Mouse (Mus musculus): Measurements from ENCODE around the gene Trim56.
"Not testable (repeated sequence)": the region's sequence is repeated elsewhere in the genome, so short reads cannot be mapped to it uniquely, and the experiment has no call there.

Gene Trim56

GRCm38 (mm10) chr5:137115866-137116847, at the start of gene Trim56:
Gene Trim56, minus strand, starts transcription at chr5:137116209.
- DNase-seq (ENCODE audit: low spot score): peak; percentile 74

- DNase-seq (ENCODE audit: low spot score): no peak
Measured at GRCm38 (mm10) chr5:137161853-137162252, 45.8 kb upstream of the Trim56 start.

GRCm38 (mm10) chr5:137159461-137159860, 43.5 kb upstream of the Trim56 start:
- peak; percentile 10 for DNase-seq (ENCODE audit: low spot score)

GRCm38 (mm10) chr5:137153289-137153688, 37.3 kb upstream of the Trim56 start:
- DNase-seq (ENCODE audit: low spot score): no peak

DNA sequence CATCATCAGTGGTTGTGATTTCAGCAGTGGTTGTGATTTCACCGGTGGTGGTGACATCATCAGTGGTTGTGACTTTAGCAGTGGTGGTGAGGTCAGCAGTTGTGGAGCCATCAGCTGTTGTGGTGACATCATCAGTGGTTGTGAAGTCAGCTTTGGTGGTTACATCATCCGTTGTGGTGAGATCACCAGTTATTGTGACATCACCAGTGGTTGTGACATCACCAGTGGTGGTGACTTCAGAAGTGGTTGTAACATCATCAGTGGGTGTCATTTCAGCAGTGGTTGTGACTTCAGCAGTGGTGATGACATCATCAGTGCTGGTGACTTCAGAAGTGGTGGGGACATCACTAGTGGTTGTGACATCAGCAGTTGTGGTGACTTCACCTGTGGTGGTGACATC, 36.6 kb upstream of the Trim56 start:
- DNase-seq (ENCODE audit: low spot score): no peak

DNA sequence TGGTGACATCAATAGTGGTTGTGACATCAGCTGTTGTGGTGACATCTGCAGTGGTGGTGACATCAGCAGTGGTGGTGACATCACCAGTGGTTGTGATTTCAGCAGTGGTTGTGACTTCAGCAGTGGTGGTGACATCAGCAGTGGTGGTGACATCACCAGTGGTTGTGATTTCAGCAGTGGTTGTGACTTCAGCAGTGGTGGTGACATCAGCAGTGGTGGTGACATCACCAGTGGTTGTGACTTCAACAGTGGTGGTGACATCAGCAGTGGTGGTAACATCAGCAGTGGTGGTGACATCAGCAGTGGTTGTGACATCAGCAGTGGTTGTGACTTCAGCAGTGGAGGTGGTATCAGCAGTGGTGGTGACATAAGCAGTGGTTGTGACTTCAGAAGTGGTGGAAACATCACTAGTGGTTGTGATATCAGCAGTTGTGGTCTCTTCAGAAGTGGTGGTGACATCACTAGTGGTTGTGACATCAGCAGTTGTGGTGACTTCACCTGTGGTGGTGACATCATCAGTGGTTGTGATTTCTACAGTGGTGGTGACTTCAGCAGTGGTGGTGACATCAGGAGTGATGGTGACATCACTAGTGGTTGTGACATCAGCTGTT, 33.4 kb upstream of the Trim56 start, which contains the start of gene Muc3:
Gene Muc3, minus strand, starts transcription at position 51 of the 611 bp plus-strand sequence.
- not testable (repeated sequence) for DNase-seq (ENCODE audit: low spot score)

GRCm38 (mm10) chr5:137140836-137141235, 24.8 kb upstream of the Trim56 start:
- DNase-seq (ENCODE audit: low spot score): no peak

DNA sequence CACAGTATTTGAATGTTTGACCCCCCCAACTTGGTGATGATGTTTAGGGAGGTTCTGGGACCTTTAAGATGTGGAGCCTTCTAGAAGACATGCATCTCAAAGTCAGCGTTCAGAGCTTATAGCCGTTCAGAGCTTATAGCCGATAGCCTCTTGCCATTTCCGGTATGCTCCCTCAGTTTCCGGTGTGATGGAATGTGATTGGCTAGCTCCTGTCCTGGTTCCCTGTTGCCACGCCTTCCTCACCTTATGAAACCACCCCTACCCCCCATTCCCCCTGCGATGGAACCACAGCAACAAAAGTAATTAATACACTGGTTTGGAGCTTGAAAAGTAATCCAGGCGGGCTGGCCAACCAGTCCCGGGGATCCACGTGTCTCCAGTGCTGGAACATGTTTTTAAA, 23.0 kb upstream of the Trim56 start:
- no peak for DNase-seq (ENCODE audit: low spot score)

- peak; percentile 36 for DNase-seq (ENCODE audit: low spot score)
Measured at GRCm38 (mm10) chr5:137134959-137135358, 18.9 kb upstream of the Trim56 start.

DNA sequence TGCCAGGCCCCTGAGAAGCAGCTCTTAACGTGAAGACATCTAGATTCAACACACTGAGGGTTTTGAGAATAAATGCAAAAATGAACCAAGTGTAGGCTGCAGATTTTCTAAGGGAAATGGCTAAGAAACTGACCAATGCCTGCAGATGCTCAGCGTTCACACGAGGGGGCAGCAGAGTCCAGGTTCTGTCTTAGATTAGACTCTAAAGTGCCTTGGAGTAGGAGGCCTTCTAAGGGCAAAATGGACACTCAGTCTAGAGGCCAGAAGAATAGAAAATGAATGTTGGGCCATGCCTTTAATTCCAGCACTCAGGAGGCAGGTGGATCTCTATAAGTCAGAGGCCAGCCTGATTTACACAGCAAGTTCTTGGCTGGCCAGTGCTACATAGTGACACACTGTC, 15.5 kb upstream of the Trim56 start:
- peak; percentile 50 for DNase-seq (ENCODE audit: low spot score)

DNA sequence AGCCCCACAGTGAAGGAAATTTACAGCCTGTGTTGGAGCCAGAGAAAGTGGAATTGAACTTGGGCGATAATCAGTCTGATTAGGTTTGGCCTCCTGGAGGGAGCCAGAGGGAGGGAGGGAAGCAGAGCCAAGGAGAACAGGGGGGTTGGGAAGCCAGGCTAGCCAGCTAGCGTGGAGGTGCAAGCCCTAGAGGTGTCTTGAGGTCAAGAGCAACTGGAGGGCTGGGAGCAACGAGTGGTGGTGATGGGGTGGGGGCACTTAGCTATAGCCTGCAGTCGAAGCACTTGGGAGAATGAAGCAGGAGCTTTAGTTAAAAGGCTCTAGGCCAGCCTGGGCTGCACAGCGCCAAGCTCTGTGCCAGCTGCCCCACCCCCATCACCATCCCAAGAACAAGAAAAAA, 13.3 kb upstream of the Trim56 start:
- no peak for DNase-seq (ENCODE audit: low spot score)

GRCm38 (mm10) chr5:137123516-137123915, 7.5 kb upstream of the Trim56 start:
- no peak for DNase-seq (ENCODE audit: low spot score)

- peak; percentile 62 for DNase-seq (ENCODE audit: low spot score)
Measured at GRCm38 (mm10) chr5:137122686-137123193, 6.7 kb upstream of the Trim56 start.

DNA sequence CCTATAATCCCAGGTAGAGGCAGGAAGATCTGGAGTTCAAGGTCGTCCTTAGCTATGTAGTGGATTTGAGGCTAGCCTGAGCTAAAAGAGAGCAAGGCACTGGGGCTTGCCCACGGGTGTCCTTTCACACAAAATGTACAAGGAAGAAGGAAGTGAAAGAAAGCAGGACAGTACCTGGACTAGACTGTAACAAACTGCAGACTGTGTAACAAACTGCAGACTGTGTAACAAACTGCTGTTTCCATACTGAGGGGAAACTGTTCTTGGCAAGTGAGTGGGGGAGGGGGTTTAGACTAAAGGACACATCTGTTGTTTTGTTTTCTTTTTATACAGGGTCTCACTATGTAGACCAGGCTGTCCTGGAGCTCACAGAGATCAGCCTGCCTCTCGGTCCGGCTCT, 5.3 kb upstream of the Trim56 start:
- DNase-seq (ENCODE audit: low spot score): no peak

DNA sequence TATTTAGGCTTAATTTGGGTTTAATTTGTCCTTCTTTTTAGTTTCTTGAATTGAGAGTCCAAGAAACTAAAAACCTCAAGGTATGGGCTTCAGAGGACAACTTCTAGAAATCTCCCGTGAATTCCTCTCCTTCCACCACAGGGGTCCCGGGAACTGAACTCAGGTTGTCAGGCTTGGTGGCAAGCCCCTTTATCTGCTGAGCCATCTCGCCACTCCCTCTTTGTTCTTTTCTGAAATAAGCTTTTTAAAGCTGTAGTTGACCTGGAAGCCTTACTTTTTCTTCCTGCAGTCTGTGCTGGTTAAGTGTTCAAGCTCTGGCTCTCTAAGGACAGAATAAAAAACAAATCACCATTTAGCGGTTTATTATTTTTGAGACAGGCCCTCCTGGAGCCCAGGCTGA, 2.9 kb upstream of the Trim56 start:
- no peak for DNase-seq (ENCODE audit: low spot score)

DNA sequence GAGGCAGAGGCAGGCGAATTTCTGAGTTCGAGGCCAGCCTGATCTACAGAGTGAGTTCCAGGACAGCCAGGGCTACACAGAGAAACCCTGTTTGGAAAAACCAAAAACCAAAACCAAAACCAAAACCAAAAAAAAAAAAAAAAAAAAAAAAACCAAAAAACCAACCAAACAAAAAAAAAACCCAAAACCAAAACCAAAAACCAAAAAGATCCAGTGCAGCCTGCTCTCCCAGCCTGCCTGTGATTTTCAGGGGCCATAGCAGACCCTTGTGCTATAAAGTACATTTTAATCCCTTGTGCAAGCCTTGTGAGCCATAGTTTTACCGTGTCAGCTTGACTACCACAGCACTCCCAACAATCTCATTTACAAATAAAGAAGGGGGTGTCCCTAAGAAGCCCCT, 2.0 kb upstream of the Trim56 start:
- not testable (repeated sequence) for DNase-seq (ENCODE audit: low spot score)

GRCm38 (mm10) chr5:137116987-137117386, 978 bp upstream of the Trim56 start:
- DNase-seq (ENCODE audit: low spot score): no peak

- no peak for DNase-seq (ENCODE audit: low spot score)
Measured at GRCm38 (mm10) chr5:137114891-137115561, 983 bp downstream of the Trim56 start.

GRCm38 (mm10) chr5:137111542-137112408, 4.2 kb downstream of the Trim56 start:
- no peak for DNase-seq (ENCODE audit: low spot score)

GRCm38 (mm10) chr5:137110863-137111262, 5.1 kb downstream of the Trim56 start:
- DNase-seq (ENCODE audit: low spot score): no peak

DNA sequence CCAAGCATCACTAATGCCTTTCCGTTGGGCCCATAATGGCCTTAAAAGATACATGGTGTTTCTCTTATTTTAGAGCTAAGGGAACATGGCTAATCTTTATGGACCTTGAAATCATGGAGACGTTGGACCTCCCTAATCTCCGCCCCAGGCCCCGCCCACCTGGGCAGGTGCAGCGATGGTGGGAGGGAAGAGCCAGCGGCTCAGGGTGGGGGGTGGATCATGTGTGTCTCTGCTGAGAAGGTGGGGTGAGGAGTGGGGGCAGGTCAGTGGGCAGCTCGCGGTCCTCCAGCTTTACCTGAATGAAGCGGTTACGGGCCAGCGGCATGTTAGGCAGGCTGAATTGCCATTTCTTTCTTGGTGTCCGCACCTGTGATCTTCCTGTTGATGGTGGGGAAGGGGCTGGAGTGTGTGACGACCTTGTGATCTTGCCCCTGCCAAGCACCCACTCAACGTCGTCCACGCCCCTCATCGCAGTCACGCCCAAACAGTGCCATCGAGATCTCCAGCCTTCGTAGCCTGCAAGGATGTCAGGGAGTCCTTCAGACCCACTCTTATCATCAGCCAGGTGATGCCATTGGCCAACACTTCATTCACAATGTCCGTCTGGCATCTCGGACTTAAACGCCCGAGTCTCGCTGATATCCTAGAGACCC, 5.9 kb downstream of the Trim56 start:
- no peak for DNase-seq (ENCODE audit: low spot score)

Measured in ovary, postnatal 36 days (tissue).